Mouse (Mus musculus) erythroblast, embryonic 14.5 days (primary cell): ENCODE results near the gene Atg4a. TPM values are rescaled to one million over a fixed set of nuclear protein-coding genes. Genes with fewer than 3 reads are reported as not detected.

ENCODE experiments used
- H3K27me3 ChIP-seq: 2 replicates; pipeline ENCODE4 v1.6.1; 2012; ENCODE audit warnings: inconsistent platforms; ENCODE audit not compliant: control insufficient read depth
- H3K36me3 ChIP-seq: 2 replicates; pipeline ENCODE4 v1.6.1; 2012; ENCODE audit warnings: mild to moderate bottlenecking, inconsistent platforms; ENCODE audit not compliant: control insufficient read depth
- H3K4me1 ChIP-seq: 2 replicates; pipeline ENCODE4 v1.6.1; 2012; ENCODE audit warnings: inconsistent platforms; ENCODE audit not compliant: control insufficient read depth
- H3K4me3 ChIP-seq: replicated peaks from 2 replicates; pipeline ENCODE3; 2012; ENCODE audit warnings: moderate library complexity, mild to moderate bottlenecking, inconsistent platforms
- H3K9me3 ChIP-seq: 2 replicates; pipeline ENCODE4 v1.6.1; 2012; ENCODE audit warnings: low read length, inconsistent platforms, mixed read lengths; ENCODE audit not compliant: control insufficient read depth
- GATA1 ChIP-seq: IDR thresholded peaks from 2 replicates; pipeline ENCODE4 v1.6.1; 2012; ENCODE audit warnings: low read length, inconsistent platforms, mixed read lengths
- TAL1 ChIP-seq: IDR thresholded peaks from 3 replicates; pipeline ENCODE4 v1.6.1; 2012; ENCODE audit warnings: low read length, inconsistent platforms, mixed read lengths
- polyA plus RNA-seq: library from polyadenylated mRNA; stranded (reverse); fragments of >175 nt; gene quantifications from 2 replicates; pipeline ENCODE4 v1.2.3, GENCODE M21; 2012

The Atg4a gene
- polyA plus RNA-seq, 1 experiment, result 0.74 TPM

DNA sequence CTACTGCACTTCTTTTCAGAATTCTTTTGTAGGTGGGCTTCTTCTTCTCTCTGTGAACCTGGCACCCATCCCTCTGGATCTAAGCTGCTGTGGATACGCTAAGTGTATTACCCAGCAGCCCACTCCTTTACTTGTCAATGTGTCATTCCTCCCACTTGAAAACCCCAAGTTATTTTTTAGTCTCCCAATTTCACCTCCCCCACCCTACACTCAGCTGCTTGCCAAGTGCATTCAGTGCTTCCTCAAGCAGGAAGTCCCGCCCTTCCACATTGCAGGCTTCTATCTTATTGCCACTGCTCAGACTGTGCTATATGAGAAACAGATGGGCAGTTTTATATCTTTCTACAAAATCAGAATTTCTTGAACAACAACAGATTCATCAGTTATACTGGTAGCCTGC lies 22.8 kb downstream of the Atg4a start:
- Histone ChIP-seq H3K9me3 (no peaks in the 10 kb centered on the region), H3K36me3 (peaks cover 2% of the 10 kb centered on the region), H3K4me1 (peaks cover 5% of the 10 kb centered on the region), H3K4me3 (no peak overlapping the region), H3K27me3 (0 out of 2 replicates have a peak, but pooled peaks cover 4% of the 10 kb centered on the region)
- no peak for TF ChIP-seq TAL1
- no peak for TF ChIP-seq GATA1

DNA sequence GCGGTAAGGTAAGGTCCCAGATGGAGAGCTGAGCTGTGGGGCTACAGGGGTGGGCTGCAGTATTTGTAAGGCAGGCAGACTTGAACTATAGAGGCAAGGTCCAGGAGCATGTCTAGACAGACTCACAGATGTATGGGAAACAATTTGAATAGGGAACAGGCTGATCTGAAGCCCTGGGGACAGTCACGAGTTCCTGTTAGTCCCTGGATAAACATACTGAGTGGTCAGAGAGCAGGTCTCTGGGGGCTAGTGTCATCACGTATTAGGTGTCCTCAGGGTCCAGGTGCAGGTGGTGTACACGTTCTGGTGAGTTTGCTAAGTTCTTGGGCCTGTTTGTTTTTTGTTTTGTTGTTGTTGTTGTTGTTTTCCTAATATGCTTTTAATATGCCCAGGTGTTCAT lies 23.5 kb downstream of the Atg4a start:
- no peaks in the 10 kb centered on the region for H3K9me3 ChIP-seq
- TF ChIP-seq GATA1, result no peak
- TF ChIP-seq TAL1, result no peak
- no peak overlapping the region for H3K4me3 ChIP-seq
- no peaks in the 10 kb centered on the region for H3K36me3 ChIP-seq
- 0 out of 2 replicates have a peak, but pooled peaks cover 4% of the 10 kb centered on the region for H3K27me3 ChIP-seq
- H3K4me1 ChIP-seq, result peaks cover 5% of the 10 kb centered on the region

DNA sequence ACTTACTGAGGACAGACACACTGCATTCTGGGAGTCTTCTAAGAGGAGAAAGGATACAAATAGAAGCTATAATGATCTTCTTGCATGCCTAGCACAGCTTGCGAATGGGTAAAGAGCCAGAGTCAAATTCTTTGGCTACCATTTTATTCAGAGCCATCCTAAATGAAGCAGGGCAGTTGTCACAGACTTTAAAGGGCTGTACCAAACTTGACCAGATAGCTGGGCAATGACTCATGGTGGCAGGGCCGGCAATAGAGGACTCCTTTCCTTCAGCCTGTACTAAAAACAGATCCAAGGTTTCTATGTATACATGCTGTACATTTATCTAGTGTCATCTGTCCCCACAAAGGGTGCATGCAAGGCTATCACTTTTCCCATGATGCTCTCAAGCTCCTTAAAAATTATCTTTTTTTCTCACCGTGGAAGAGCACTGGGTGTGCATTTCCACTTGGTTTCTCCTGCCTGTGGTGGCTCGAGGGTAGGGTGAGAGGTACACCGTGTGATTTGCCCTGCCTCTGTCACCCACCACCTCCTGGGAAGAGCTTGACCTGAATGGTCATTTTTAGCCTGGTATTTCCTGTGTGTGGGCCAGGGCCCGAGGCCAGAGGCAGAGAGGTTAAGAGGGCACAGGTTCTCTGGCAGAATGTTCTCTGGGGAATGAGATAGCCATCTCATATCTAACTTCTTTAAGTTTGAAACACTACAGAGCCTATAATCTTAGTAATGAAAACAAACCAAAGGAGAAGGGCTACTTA lies 26.7 kb downstream of the Atg4a start:
- TF ChIP-seq TAL1, result no peak
- no peaks in the 10 kb centered on the region for H3K9me3 ChIP-seq
- 0 out of 2 replicates have a peak, but pooled peaks cover 4% of the 10 kb centered on the region for H3K27me3 ChIP-seq
- peaks cover 14% of the 10 kb centered on the region for H3K36me3 ChIP-seq
- peaks cover 5% of the 10 kb centered on the region for H3K4me1 ChIP-seq
- no peak overlapping the region for H3K4me3 ChIP-seq

DNA sequence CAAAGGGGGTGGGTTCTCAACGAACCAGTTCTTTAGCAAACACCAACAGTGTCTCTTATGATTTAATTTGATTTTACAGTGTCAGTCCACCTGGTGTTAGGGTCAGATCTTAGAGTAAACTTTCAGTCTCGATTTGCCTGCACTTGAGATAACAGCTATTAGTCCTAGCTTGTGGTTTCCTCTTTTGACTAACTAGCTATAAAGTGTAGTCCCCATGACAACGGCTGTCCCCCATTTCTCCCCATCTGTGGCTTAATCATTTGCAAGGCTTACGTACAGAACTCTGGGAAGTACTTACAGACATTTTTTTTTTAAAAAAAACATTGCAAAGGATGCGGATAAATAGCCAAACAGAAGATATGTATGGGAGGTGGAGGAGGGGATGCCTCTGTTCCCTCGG lies 28.1 kb downstream of the Atg4a start:
- Histone ChIP-seq H3K4me3 (no peak overlapping the region), H3K27me3 (0 out of 2 replicates have a peak, but pooled peaks cover 4% of the 10 kb centered on the region), H3K36me3 (peaks cover 23% of the 10 kb centered on the region), H3K4me1 (peaks cover 5% of the 10 kb centered on the region), H3K9me3 (no peaks in the 10 kb centered on the region)
- TF ChIP-seq TAL1 (no peak), GATA1 (no peak)

DNA sequence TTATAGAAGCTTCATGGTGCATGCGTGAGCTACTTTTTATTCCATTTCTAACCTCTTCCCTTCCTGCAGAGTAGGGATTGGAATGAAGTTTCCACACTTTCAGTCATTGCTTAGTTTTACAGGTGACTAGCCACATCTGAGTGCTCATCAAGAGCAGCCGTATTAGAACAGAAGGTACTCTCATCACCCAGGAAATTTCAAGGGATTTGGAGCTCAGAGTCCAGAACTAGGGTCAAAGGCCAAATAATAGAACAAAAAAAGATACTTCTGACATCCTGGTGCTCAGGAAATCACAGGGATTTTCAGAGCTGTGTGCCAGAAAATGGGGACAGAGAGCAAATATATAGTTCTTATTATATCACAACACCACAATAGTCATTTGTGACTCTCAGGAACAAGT lies 28.5 kb downstream of the Atg4a start:
- 0 out of 2 replicates have a peak, but pooled peaks cover 4% of the 10 kb centered on the region for H3K27me3 ChIP-seq
- peaks cover 28% of the 10 kb centered on the region for H3K36me3 ChIP-seq
- no peaks in the 10 kb centered on the region for H3K9me3 ChIP-seq
- no peak overlapping the region for H3K4me3 ChIP-seq
- no peak for TF ChIP-seq TAL1
- TF ChIP-seq GATA1, result no peak
- peaks cover 5% of the 10 kb centered on the region for H3K4me1 ChIP-seq

DNA sequence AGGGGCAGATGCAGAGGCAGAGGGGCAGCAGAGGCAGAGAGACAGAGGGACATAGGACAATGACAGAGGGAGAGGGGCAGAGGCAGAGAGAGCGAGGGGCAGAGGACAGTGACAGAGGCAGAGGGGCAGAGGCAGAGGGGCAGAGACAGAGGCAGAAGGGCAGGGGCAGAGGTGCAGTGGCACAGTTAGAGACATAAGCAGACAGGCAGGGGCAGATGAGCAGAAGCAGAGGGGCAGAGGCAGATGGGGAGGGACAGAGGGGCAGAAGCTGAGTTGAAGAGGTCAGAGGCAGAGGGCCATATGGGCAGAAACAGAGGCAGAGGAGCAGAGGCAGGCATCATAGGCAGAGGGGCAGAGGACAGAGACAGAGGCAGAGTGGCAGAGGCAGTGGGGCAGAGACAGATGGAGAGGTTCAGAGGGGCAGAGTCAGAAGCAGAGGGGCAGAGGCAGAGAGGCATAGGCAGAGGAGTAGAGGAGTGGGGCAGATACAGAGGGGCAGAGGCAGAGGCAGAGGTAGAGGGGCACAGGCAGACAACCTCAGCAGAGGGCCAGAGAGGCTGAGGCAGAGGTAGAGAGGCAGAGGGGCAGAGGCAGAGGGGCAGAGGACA lies 40.3 kb downstream of the Atg4a start:
- Histone ChIP-seq H3K27me3 (peaks cover 7% of the 10 kb centered on the region), H3K4me3 (no peak overlapping the region), H3K36me3 (peaks cover 61% of the 10 kb centered on the region), H3K9me3 (no peaks in the 10 kb centered on the region), H3K4me1 (no peaks in the 10 kb centered on the region)
- no peak for TF ChIP-seq TAL1
- TF ChIP-seq GATA1, result no peak

DNA sequence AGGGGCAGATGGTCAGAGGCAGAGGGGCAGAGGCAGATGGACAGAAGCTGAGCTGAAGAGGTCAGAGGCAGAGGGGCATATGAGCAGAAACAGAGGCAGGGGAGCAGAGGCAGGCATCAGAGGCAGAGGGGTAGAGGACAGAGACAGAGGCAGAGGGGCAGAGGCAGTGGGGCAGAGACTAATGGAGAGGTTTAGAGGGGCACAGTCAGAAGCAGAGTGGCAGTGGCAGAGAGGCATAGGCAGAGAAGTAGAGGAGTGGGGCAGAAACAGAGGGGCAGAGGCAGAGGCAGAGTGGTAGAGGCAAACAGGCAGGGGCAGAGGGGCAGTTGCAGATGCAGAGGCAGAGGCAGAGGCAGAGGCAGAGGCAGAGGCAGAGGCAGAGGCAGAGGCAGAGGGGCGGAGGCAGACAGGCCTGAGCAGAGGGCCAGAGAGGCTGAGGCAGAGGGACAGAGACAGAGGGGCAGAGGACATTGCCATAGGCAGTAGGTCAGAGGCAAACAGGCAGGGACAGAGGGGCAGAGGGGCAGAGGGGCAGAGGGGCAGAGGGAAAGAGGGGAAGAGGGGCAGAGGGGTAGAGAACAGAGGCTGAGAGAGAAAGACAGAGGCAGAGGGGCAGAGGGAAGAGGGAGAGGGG lies 41.3 kb downstream of the Atg4a start:
- H3K9me3 ChIP-seq, result no peaks in the 10 kb centered on the region
- H3K27me3 ChIP-seq, result peaks cover 7% of the 10 kb centered on the region
- peaks cover 56% of the 10 kb centered on the region for H3K36me3 ChIP-seq
- H3K4me3 ChIP-seq, result no peak overlapping the region
- TF ChIP-seq GATA1 (no peak), TAL1 (no peak)
- no peaks in the 10 kb centered on the region for H3K4me1 ChIP-seq

DNA sequence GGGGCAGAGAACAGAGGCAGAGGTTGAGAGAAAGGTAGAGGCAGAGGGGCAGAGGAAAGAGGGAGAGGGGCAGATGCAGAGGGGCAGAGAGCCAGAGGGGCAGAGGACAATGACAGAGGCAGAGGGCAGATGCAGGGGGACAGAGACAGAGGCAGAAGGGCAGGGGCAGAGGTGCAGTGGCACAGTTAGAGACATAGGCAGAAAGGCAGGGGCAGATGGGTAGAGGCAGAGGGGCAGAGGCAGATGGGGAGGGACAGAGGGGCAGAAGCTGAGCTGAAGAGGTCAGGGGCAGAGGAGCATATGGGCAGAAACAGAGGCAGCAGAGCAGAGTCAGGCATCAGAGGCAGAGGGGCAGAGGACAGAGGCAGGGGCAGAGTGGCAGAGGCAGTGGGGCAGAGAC lies 42.2 kb downstream of the Atg4a start:
- Histone ChIP-seq H3K36me3 (peaks cover 51% of the 10 kb centered on the region), H3K27me3 (peaks cover 7% of the 10 kb centered on the region), H3K9me3 (no peaks in the 10 kb centered on the region), H3K4me1 (no peaks in the 10 kb centered on the region), H3K4me3 (no peak overlapping the region)
- TF ChIP-seq TAL1 (no peak), GATA1 (no peak)

DNA sequence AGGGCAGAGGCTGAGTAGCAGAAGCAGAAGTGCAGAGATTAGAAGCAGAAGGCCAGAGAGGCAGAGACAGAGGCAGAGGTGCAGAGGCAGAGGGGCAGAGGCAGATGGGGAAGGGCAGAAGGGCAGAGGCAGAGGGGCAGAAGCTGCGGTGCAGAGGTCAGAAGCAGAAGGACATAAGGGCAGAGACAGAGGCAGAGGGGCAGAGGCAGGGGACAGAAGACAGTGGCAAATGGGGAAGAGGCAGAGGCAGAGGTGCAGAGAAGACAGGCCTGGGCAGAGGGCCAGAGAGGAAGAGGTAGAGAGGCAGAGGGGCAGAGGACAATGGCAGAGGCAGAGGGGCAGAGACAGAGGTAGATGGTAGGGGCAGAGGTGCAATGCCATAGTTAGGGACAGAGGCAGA lies 193.0 kb downstream of the Atg4a start:
- no peak overlapping the region for H3K4me3 ChIP-seq
- H3K4me1 ChIP-seq, result no peaks in the 10 kb centered on the region
- no peaks in the 10 kb centered on the region for H3K9me3 ChIP-seq
- TF ChIP-seq GATA1 (no peak), TAL1 (no peak)
- H3K36me3 ChIP-seq, result peaks cover 54% of the 10 kb centered on the region
- peaks cover 10% of the 10 kb centered on the region; the same call in 1 of the 2 replicates for H3K27me3 ChIP-seq
